Mouse (Mus musculus) heart, postnatal 0 days (tissue): Measurements from ENCODE around the gene Fermt2. TPM values are rescaled to one million over a fixed set of nuclear protein-coding genes. Genes with fewer than 3 reads are reported as not detected.
"Not testable (repeated sequence)": the region's sequence is repeated elsewhere in the genome, so short reads cannot be mapped to it uniquely, and the experiment has no call there.

Experiments used
- ATAC-seq: fragments of 200-750 bp; cut with Nextera tagmentation; 2 replicates; pipeline ENCODE4 v1.8.0; 2017; ENCODE audit warnings: low read depth, moderate number of reproducible peaks, moderate library complexity; ENCODE audit not compliant: insufficient read depth
- DNase-seq: peaks from one replicate; pipeline ENCODE4 v3.0.0-alpha.2; 2016; ENCODE audit warnings: low spot score
- H3K27ac ChIP-seq: fragments of 300-500 bp; sonication (generic); 2 replicates; pipeline ENCODE4 v1.5.1; 2014; ENCODE audit warnings: low read depth, mild to moderate bottlenecking
- H3K27me3 ChIP-seq: fragments of 300-500 bp; sonication (generic); 2 replicates; pipeline ENCODE4 v1.6.1; 2014; ENCODE audit warnings: low read length, mixed read lengths; ENCODE audit not compliant: control insufficient read depth, insufficient read depth
- H3K36me3 ChIP-seq: fragments of 300-500 bp; sonication (generic); replicated peaks from 2 replicates; pipeline ENCODE4 v1.6.1; 2014; ENCODE audit warnings: low read length, mixed read lengths; ENCODE audit not compliant: control insufficient read depth, insufficient read depth
- H3K4me1 ChIP-seq: fragments of 300-500 bp; sonication (generic); 2 replicates; pipeline ENCODE4 v1.6.1; 2014; ENCODE audit warnings: antibody characterized with exemption; ENCODE audit not compliant: control insufficient read depth, insufficient read depth
- H3K4me2 ChIP-seq: fragments of 300-500 bp; sonication (generic); 2 replicates; pipeline ENCODE4 v1.6.1; 2014; ENCODE audit warnings: low read depth, mild to moderate bottlenecking, low read length, moderate library complexity
- H3K4me3 ChIP-seq: fragments of 300-500 bp; sonication (generic); 2 replicates; pipeline ENCODE4 v1.5.1; 2014; ENCODE audit warnings: low read depth, low read length
- H3K9ac ChIP-seq: fragments of 300-500 bp; sonication (generic); replicated peaks from 2 replicates; pipeline ENCODE4 v1.6.1; 2014; ENCODE audit warnings: low read depth, low read length, mixed read lengths
- H3K9me3 ChIP-seq: fragments of 300-500 bp; sonication (generic); replicated peaks from 2 replicates; pipeline ENCODE4 v1.6.1; 2016; ENCODE audit warnings: low read length; ENCODE audit not compliant: control insufficient read depth
- CTCF ChIP-seq: IDR thresholded peaks from 2 replicates; pipeline ENCODE4 v1.5.1; 2016; ENCODE audit warnings: antibody characterized with exemption, control low read depth, low read depth
- EP300 ChIP-seq: IDR thresholded peaks from 2 replicates; pipeline ENCODE4 v1.6.1; 2016; ENCODE audit warnings: antibody characterized with exemption, low read depth
- WGBS: fragments of 180-500 bp; shearing (Covaris S2); extraction: QIAGEN DNeasy Blood & Tissue Kit; methylation state at CpG from one replicate; pipeline ENCODE4 v1.1.7; 2014; 5-methylcytosine and 5-hydroxymethylcytosine counted together
- polyA plus RNA-seq: library from polyadenylated mRNA; unstranded; fragments of >200 nt; fragmentation: Nextera tagmentation; extraction: Ambion mirVana; gene quantifications from 2 replicates; pipeline ENCODE4 v1.2.1, GENCODE M21; 2015
- total RNA-seq: library from RNA; depleted of rRNA; stranded (reverse); fragments of >200 nt; gene quantifications from 2 replicates; pipeline ENCODE4 v1.2.3, GENCODE M21; 2014; ENCODE audit warnings: low replicate concordance

The Fermt2 gene
- total and polyA plus RNA-seq, 2 experiments from 2014 or later, result 119 to 221 TPM

GRCm38 (mm10) chr14:45500052-45500451 lies 29.9 kb downstream of the Fermt2 start:
- Histone ChIP-seq H3K36me3 (peaks cover 61% of the 10 kb centered on the region), H3K4me2 (no peak overlapping the region), H3K4me3 (no peak overlapping the region), H3K9ac (0 out of 2 replicates have a peak overlapping the region, but pooled peaks have one; percentile 6), H3K4me1 (peaks cover 16% of the 10 kb centered on the region), H3K9me3 (no peaks in the 10 kb centered on the region), H3K27me3 (no peaks in the 10 kb centered on the region), H3K27ac (peak overlapping the region; percentile 75)
- TF ChIP-seq EP300, result no peak
- TF ChIP-seq CTCF, result no peak
- 0 out of 2 replicates have a peak, but pooled peaks have one; percentile 20 for ATAC-seq
- no peak for DNase-seq
- WGBS, result 87% methylated on average over 11 of the region's 11 CpGs

GRCm38 (mm10) chr14:45497116-45497515 lies 32.8 kb downstream of the Fermt2 start:
- ATAC-seq (no peak), DNase-seq (no peak)
- H3K27me3 ChIP-seq, result no peaks in the 10 kb centered on the region
- peaks cover 15% of the 10 kb centered on the region for H3K4me1 ChIP-seq
- H3K9ac ChIP-seq, result no peak overlapping the region
- TF ChIP-seq CTCF (no peak), EP300 (no peak)
- H3K9me3 ChIP-seq, result no peaks in the 10 kb centered on the region
- H3K27ac ChIP-seq, result no peak overlapping the region
- peaks cover 44% of the 10 kb centered on the region for H3K36me3 ChIP-seq
- H3K4me2 ChIP-seq, result no peak overlapping the region
- 93% methylated on average over 3 of the region's 3 CpGs for WGBS
- no peak overlapping the region for H3K4me3 ChIP-seq

- not testable (repeated sequence) for H3K27me3 ChIP-seq, H3K4me3 ChIP-seq, H3K27ac ChIP-seq, H3K9ac ChIP-seq, H3K9me3 ChIP-seq, DNase-seq, ATAC-seq, H3K4me2 ChIP-seq
- WGBS, result 86% methylated on average over 14 of the region's 14 CpGs
- Histone ChIP-seq H3K36me3 (peaks cover 44% of the 10 kb centered on the region), H3K4me1 (peaks cover 19% of the 10 kb centered on the region)
Measured at GRCm38 (mm10) chr14:45495810-45496209, 34.1 kb downstream of the Fermt2 start.

- no peaks in the 10 kb centered on the region for H3K27me3 ChIP-seq
- DNase-seq, result no peak
- no peaks in the 10 kb centered on the region for H3K9me3 ChIP-seq
- no peak overlapping the region for H3K9ac ChIP-seq
- H3K27ac ChIP-seq, result 0 out of 2 replicates have a peak overlapping the region, but pooled peaks have one; percentile 2
- no peak for ATAC-seq
- H3K4me3 ChIP-seq, result no peak overlapping the region
- H3K4me1 ChIP-seq, result peaks cover 10% of the 10 kb centered on the region; the same call in 1 of the 2 replicates
- H3K4me2 ChIP-seq, result no peak overlapping the region
- TF ChIP-seq CTCF (no peak), EP300 (no peak)
- 89% methylated on average over 4 of the region's 4 CpGs for WGBS
- peaks cover 37% of the 10 kb centered on the region for H3K36me3 ChIP-seq
Measured at GRCm38 (mm10) chr14:45493891-45494290, 36.0 kb downstream of the Fermt2 start.

GRCm38 (mm10) chr14:45492668-45493067 lies 37.2 kb downstream of the Fermt2 start:
- no peak for DNase-seq

GRCm38 (mm10) chr14:45492038-45492437 lies 37.9 kb downstream of the Fermt2 start:
- Histone ChIP-seq H3K4me1 (peaks cover 10% of the 10 kb centered on the region; the same call in 1 of the 2 replicates), H3K4me2 (no peak overlapping the region), H3K4me3 (no peak overlapping the region), H3K9ac (no peak overlapping the region), H3K27me3 (no peaks in the 10 kb centered on the region), H3K36me3 (peaks cover 24% of the 10 kb centered on the region), H3K27ac (peak overlapping the region; percentile 82), H3K9me3 (no peaks in the 10 kb centered on the region)
- WGBS, result 20% methylated on average over 4 of the region's 4 CpGs
- ATAC-seq (peak; percentile 83), DNase-seq (peak; percentile 91)
- no peak for TF ChIP-seq CTCF
- TF ChIP-seq EP300, result peak; percentile 52; the same call in 1 of the 2 replicates

More at GRCm38 (mm10) chr14:45492668-45493067, 37.2 kb downstream of the Fermt2 start:
- Histone ChIP-seq H3K4me3 (no peak overlapping the region), H3K4me1 (peaks cover 10% of the 10 kb centered on the region; the same call in 1 of the 2 replicates), H3K36me3 (peaks cover 26% of the 10 kb centered on the region), H3K9me3 (no peaks in the 10 kb centered on the region), H3K4me2 (no peak overlapping the region), H3K9ac (no peak overlapping the region), H3K27me3 (no peaks in the 10 kb centered on the region), H3K27ac (peak overlapping the region; percentile 82)
- ATAC-seq, result no peak
- 86% methylated on average over 4 of the region's 4 CpGs for whole genome bisulfite sequencing
- TF ChIP-seq EP300 (no peak), CTCF (peak; percentile 27; the same call in 1 of the 2 replicates)

- not testable (repeated sequence) for H3K9me3 ChIP-seq, DNase-seq, H3K27ac ChIP-seq, H3K4me1 ChIP-seq, ATAC-seq, H3K27me3 ChIP-seq, H3K4me2 ChIP-seq, H3K9ac ChIP-seq, H3K4me3 ChIP-seq
- 86% methylated on average over 2 of the region's 2 CpGs for whole genome bisulfite sequencing
- peaks cover 27% of the 10 kb centered on the region for H3K36me3 ChIP-seq
Measured at GRCm38 (mm10) chr14:45487201-45487600, 42.7 kb downstream of the Fermt2 start.

GRCm38 (mm10) chr14:45483361-45483760 lies 46.6 kb downstream of the Fermt2 start:
- not testable (repeated sequence) for H3K9ac ChIP-seq, H3K4me3 ChIP-seq, H3K27me3 ChIP-seq, ATAC-seq, H3K9me3 ChIP-seq, H3K4me2 ChIP-seq, DNase-seq, H3K27ac ChIP-seq
- Histone ChIP-seq H3K4me1 (peaks cover 12% of the 10 kb centered on the region), H3K36me3 (peaks cover 43% of the 10 kb centered on the region)
- 93% methylated on average over 11 of the region's 11 CpGs for WGBS
